Mouse (Mus musculus): Measurements from ENCODE around the gene Cpsf4l. TPM values are rescaled to one million over a fixed set of nuclear protein-coding genes. Genes with fewer than 3 reads are reported as not detected.
A peak's percentile ranks its signal among the peaks of the same experiment; 100 is the strongest.

Cpsf4l gene
- total RNA-seq, 2 experiments from 2014 or later = not detected

DNA sequence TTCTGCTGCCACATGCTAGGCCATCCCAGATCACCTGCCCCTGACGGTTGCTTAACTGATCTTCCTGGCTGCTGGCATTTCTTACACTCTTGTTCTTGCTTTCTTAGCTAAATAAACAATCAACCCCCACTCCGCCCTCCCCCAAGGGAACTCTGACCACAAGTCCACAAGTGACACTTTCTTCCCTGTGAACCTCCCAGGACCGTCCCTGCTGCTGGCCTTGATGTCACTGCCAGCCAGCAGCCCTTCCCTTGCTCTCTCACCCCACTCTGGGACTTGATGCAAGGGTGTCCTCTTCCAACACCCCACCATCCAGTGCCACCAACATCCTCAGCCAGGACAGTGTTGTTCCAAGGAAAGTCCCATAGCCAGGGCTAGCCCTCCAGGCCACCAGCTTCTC lies 21.1 kb upstream of the Cpsf4l start:
- H3K4me3 ChIP-seq = no peak overlapping the region
- intact Hi-C loops (cut with DNase I) = no loop called here
- no peak for DNase-seq
- peak overlapping the region; percentile 35; the same call in 1 of the 2 replicates for H3K27ac ChIP-seq
- no peak for TF ChIP-seq CTCF (IDR thresholded peaks at IDR 0.05)

DNA sequence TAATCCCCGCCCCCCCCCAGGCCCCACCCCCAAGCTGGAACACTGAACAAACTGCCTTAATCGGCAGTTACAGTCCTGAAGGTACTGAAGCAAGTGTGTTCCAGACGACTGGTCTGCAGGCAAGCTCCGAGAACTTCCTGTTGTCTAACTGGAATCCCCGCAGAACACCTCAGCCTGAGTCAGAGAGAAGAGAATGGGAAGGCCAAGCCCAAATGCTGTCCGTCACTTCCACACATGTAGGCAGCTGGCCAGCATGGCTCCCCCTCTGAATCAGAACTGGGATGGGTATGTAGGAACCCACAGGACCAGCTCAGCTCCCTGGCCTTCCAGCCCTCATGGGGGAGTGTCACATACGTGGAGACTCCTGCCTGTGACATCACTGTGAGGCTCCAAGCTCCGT lies 20.1 kb upstream of the Cpsf4l start:
- TF ChIP-seq CTCF (IDR thresholded peaks at IDR 0.05) = no peak
- no peak for DNase-seq
- intact Hi-C loops (cut with DNase I) = no loop called here
- Histone ChIP-seq H3K27ac (peak overlapping the region; percentile 81), H3K4me3 (no peak overlapping the region)

DNA sequence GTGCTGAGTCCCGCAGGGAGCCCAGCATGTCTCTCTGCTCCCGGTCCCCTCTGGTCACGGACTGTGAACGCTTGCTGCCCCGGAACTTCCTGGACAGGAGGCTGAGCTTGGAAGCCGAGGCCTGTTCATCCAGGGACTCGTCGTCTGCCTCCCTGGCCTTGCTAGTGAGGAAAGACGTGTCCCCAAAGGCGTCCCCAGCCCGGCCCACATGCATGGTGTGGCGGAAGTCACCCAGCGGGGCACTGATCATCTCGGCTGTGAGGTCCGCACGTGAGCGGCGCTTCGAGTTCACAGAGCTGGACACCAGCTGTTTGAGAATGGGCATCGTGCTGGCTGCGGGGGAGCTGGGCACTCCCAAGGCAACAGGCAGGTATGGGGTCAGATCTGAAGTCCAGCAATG lies 19.4 kb upstream of the Cpsf4l start:
- DNase-seq = no peak
- intact Hi-C loops (cut with DNase I) = no loop called here
- Histone ChIP-seq H3K4me3 (no peak overlapping the region), H3K27ac (peak overlapping the region; percentile 81)
- no peak for TF ChIP-seq CTCF (IDR thresholded peaks at IDR 0.05)

DNA sequence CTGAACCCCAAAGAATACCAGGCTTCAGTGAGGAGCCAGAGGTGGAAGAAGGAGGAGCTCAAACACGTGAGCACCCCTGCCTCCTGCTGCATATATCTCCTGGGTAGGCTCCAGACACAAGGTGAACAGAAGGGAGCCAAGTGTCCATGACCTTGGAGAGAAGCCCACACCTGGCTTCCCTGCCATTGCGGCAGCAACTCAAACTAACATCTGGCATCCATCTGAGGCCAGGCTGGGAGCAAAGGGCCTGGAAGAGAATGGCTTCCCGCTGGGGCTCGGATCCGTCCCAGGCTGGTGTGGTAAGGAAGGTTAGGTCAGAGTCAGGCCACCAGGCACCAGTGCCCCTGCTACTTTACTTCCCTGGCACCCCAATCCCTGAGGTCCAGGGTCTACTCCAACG lies 18.2 kb upstream of the Cpsf4l start:
- peak overlapping the region; percentile 81 for H3K27ac ChIP-seq
- H3K4me3 ChIP-seq = peak overlapping the region; percentile 4
- no peak for TF ChIP-seq CTCF (IDR thresholded peaks at IDR 0.05)
- DNase-seq = no peak
- intact Hi-C loops (cut with DNase I) = no loop called here

DNA sequence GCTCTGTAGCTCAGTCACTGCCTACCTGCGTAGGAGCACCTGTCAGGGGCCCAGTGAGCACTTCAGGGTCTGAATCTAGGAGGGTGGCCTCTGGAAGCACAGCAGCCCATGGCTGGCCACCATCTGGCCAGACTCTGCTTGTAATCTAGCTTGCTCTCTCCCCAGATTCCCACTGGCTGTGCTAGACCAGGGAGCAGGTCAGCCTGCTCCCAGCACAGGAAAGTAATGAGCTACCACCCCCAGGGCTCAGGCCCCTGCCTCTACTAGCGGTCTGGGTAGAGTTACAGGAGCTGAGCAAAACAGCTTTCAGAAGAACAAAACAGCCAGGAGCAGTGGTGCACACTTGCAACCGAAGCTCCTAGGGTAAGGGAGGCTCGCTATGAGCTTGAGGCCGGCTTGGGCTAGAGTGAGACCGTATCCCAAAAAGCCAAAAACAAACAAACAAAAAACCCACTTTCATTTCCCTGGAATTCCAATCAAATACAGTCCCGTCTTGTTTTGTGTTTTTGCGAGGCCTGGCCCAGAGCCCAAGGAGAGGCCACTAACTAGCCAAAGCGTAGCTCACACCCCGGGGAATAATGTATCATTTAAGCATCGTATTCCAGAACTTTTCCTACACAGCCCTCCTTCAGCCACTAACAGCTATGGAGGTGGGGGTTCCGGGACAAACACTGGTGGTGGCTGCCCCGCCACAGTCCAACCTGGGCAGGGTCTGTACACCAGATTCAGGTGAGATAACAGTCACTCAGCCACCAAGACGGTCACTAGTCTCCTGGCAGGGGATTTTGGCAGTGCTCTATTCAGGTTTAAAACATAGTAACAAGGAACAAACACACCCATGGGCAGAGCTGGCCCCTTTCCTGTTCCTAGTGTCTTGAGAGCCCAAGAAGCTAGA lies 17.4 kb upstream of the Cpsf4l start:
- intact Hi-C loops (cut with DNase I) = no loop called here
- peak; percentile 49 for DNase-seq
- H3K4me3 ChIP-seq = peak overlapping the region; percentile 4
- H3K27ac ChIP-seq = peak overlapping the region; percentile 81
- no peak for TF ChIP-seq CTCF (IDR thresholded peaks at IDR 0.05)

DNA sequence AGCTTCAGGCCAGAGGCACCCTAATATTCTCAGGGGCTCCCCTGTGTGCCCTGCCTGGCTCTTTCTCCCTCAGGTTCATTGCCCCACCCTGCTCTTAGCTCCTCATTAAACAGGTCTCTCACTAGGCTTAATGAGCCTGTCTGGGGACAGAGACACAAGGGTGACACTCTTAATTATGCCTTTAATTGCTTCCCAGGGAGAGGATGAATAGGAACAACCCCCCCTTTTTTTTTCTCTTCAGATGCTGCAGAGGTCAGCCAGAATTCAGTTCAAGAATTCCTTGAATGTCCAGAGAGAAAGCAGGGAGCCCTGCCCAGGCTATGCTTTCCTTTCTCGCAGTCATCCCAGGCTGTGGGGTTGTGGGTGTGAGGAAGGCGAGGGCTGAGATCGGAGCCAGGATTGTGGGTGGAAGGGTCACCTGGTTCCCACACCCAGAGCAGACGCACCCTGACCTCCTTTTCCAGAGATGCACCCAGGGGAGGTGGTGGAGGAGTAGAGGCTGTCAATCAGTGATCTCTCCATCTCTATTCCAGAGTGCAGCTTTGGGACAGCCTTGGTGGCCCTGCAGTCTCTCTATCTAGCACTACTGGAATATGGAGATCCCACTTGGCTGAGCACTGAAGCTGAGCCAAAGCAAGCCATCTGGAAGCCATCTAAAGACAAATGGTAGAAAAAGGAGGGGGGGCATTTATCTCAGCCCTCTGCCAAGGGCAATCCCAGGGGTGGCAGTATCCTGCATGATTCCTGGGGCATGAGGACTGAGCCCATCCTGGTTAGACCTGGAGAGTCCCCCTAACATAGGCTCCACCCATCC lies 15.6 kb upstream of the Cpsf4l start:
- no peak for TF ChIP-seq CTCF (IDR thresholded peaks at IDR 0.05)
- H3K4me3 ChIP-seq = no peak overlapping the region
- H3K27ac ChIP-seq = peak overlapping the region; percentile 70
- intact Hi-C loops (cut with DNase I) = no loop called here
- DNase-seq = peak; percentile 70

DNA sequence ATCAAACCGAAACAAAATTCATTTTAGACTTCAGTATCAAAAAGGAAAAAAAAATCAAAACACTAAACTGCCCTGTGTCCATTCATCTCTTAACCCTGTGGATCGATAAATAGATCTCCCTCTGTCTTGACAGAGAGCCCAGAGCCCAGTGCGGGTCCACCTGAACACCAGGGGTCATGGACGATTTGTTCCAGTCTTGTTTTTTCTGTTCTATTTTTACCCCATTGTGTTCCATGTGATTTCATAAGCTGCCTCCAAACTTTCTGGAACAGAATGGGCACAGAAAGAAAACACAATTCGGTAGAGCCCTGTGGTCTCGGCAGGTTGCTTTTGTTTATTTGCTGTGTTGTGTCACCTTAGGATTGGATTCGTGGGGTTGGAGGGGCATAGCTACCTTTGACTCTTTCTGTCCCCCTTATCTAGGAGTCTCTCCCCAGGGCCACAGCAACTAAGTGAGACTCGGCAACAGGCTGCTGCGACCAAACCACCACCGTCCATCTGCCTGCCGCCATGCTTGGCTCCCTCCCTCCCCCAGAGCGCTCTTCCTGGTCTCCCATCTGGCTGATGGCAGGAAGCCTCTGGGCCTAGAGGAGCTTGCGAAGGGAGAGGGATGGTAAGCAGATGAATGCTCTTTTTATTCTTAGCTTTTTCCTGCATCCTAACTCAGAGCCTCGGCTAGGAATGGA lies 12.7 kb upstream of the Cpsf4l start:
- peak overlapping the region; percentile 72 for H3K27ac ChIP-seq

DNA sequence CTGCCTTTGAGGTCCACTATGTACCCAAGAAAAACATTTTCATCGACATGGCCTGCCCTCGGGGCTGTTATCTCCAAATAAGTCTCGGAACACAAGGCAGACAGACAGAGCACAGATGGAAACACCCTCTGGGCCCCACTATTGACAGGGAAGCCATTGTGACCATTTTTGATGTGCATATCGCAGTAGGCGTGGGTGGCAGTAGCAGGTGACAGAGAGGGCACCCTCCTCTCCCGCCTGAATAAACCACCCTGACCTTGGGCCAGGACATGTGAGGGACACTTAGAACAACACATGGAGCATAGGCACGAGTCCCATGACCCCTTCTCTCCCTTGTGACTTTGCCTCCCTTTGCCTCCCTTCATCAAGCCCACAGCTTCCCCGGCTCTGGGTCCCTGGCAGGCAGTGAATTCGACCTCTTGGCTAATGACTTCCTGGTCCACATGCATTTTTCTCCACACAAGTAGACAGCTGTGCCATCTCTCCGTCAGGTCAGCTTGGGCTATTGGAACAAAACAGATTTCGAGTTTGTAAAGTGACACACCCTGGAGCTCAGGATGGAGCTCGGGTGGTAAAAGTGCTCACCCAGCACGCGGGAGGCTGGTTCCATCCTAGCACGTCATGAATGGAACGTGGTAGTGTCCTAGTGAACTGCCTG lies 8.1 kb upstream of the Cpsf4l start:
- peak overlapping the region; percentile 24 for H3K27ac ChIP-seq
- intact Hi-C loops (cut with DNase I) = no loop called here
- DNase-seq = no peak
- no peak for TF ChIP-seq CTCF (IDR thresholded peaks at IDR 0.05)
- no peak overlapping the region for H3K4me3 ChIP-seq

More for the DNA sequence above, 12.7 kb upstream of the Cpsf4l start:
- DNase-seq = no peak
- intact Hi-C loops (cut with DNase I) = no loop called here
- peak overlapping the region; percentile 23; the same call in 1 of the 2 replicates for H3K4me3 ChIP-seq
- no peak for TF ChIP-seq CTCF (IDR thresholded peaks at IDR 0.05)

DNA sequence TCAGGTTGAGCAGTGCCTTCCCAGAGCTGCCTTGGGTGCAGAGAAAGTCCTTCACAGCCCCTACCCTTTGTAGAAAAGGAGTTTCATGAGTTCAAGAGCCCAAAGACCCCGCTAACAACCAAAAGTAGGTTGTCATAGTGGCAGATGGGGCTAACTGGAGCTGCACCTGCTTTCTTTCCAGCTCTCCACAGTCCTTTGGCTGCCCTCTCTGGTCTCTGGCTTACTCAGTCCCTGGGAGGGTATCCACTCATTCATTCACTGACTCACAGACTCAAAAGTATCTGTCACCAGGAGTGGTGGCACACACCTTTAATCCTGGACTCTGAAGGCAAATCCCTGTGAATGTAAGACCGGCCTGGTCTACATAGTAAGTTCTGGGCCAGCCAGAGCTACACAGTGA lies 6.3 kb upstream of the Cpsf4l start:
- no peak for TF ChIP-seq CTCF (IDR thresholded peaks at IDR 0.05)
- Histone ChIP-seq H3K4me3 (no peak overlapping the region), H3K27ac (no peak overlapping the region)
- DNase-seq = no peak
- intact Hi-C loops (cut with DNase I) = no loop called here

DNA sequence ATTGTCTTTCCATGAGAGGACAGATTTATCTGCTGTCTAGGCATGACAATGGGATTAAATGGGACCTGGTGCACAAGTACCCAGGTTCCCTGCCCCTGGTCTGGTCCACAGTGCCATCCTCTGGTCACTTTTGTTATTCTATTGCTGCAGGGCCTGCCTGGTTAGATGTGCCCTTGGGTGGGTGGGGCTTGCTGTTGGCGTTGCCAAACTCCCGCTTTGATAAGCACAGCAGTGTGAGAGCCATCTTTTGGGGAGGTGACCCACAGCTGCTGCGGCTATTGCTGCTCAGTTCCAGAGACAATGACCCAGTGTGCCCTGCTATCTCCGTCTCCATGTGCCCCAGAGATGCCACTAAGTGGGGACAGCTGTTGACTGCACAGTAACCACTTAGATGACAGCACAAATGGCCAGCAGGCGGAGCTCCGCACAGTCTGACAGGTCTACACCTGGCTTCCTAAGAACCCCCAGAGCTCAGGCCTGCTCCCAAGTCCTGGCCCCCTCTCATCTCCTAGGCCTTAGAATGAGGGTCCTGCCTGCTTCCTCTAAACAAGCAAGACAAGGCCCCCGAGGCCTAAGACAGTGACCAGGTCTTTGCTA lies 5.4 kb upstream of the Cpsf4l start:
- intact Hi-C loops (cut with DNase I) = no loop called here
- H3K4me3 ChIP-seq = no peak overlapping the region
- H3K27ac ChIP-seq = no peak overlapping the region
- no peak for TF ChIP-seq CTCF (IDR thresholded peaks at IDR 0.05)
- no peak for DNase-seq

DNA sequence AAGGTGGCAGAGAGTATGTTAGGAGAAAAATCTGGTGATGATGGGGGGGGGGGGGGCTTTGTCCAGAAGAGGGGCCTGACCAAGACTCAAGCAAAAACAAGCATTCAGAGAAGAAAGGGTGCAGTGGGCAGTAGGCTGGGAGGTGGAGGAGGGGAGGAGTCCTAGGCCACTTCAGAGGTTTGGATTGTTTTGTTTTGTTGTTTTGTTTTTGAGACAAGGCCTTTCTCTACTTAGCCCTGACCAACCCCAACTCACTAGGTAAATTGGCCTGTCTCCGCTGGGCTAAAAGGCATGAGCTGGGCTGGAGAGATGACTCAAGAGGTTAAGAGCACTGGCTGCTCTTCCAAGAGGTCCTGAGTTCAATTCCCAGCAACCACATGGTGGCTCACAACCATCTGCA lies 1.2 kb upstream of the Cpsf4l start:
- Histone ChIP-seq H3K4me3 (no peak overlapping the region), H3K27ac (no peak overlapping the region; the same call in 1 of the 2 replicates)
- intact Hi-C loops (cut with DNase I) = no loop called here
- no peak for TF ChIP-seq CTCF (IDR thresholded peaks at IDR 0.05)
- DNase-seq = no peak

All from gastrocnemius, adult 2 months (tissue).